Comparison of ENCODE assay signal across 8 mouse cellular contexts in the genomic region with DNA sequence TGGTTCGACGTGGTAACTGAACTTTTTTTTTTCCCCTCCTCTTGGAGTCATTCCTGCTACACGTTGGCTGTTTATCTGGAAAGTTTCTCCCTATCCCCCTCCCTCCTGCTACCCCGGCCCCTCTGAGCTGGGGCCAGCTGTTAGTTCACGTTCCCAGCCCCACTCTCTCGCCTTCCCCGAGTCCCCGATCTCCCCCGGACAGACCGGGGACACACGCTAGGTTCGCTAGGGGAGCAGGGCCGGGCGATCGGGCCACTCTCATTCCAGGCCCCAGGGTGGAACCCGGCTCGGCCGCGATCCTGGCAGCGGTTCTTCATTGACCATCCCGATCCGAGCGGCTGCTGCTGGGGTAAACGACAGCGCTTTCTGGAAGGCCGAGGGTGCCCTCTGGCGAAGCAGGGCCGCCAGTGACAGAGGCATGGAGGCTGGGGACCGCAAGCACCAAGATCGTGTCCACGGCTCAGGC. TPM values are rescaled to one million over a fixed set of nuclear protein-coding genes. Genes with fewer than 3 reads are reported as not detected.
DNase-seq lines count a peak whose midpoint lies in the region; ATAC-seq and TF ChIP-seq lines count a peak whose summit lies in the region.

No protein-coding gene starts in this region.

- intact Hi-C loops in heart, adult 2 months (cut with DNase I), result loop anchor here (1.0 to 5.0 kb wide), 6 partner anchors 30 to 332 kb away; a partner anchor contains a TSS

- TF ChIP-seq POLR2A in heart, adult 2 months (IDR thresholded peaks at IDR 0.05; ENCODE audit: insufficient read depth, low read depth, low read length), result no peak
- TF ChIP-seq POLR2A in kidney, adult 2 months (IDR thresholded peaks at IDR 0.05; ENCODE audit: low read depth, low read length), result no peak

- peak overlapping the region; percentile 96 for H3K27ac ChIP-seq in embryonic facial prominence, embryonic 10.5 days (replicated peaks)
- peak overlapping the region; percentile 96 for H3K27ac ChIP-seq in heart, adult 2 months
- H3K27ac ChIP-seq in kidney, adult 2 months (ENCODE audit: insufficient read depth, low read depth, low read length), result peak overlapping the region; percentile 25; the same call in 1 of the 2 replicates
- H3K27ac ChIP-seq in limb, embryonic 12.5 days, result peak overlapping the region; percentile 99
- peak overlapping the region; percentile 69; the same call in 1 of the 2 replicates for H3K27ac ChIP-seq in midbrain, embryonic 14.5 days (replicated peaks; ENCODE audit: low read depth, low read length)

- peaks cover 6% of the 10 kb centered on the region for H3K4me1 ChIP-seq in erythroblast, embryonic 14.5 days (ENCODE audit: control insufficient read depth)
- peaks cover 46% of the 10 kb centered on the region for H3K4me1 ChIP-seq in embryonic facial prominence, embryonic 10.5 days
- H3K4me1 ChIP-seq in heart, adult 2 months (ENCODE audit: control insufficient read depth, insufficient read depth, low read length), result peaks cover 5% of the 10 kb centered on the region
- peaks cover 7% of the 10 kb centered on the region; the same call in 1 of the 2 replicates for H3K4me1 ChIP-seq in kidney, adult 2 months (ENCODE audit: control insufficient read depth, insufficient read depth, low read length)
- H3K4me1 ChIP-seq in limb, embryonic 12.5 days (replicated peaks), result peaks cover 44% of the 10 kb centered on the region
- peaks cover 28% of the 10 kb centered on the region for H3K4me1 ChIP-seq in midbrain, embryonic 14.5 days (ENCODE audit: control insufficient read depth, insufficient read depth, low read length)

- H3K9me3 ChIP-seq in erythroblast, embryonic 14.5 days (ENCODE audit: control insufficient read depth, low read length), result no peaks in the 10 kb centered on the region
- H3K9me3 ChIP-seq in embryonic facial prominence, embryonic 10.5 days, result no peaks in the 10 kb centered on the region
- H3K9me3 ChIP-seq in limb, embryonic 12.5 days, result no peaks in the 10 kb centered on the region
- no peaks in the 10 kb centered on the region for H3K9me3 ChIP-seq in midbrain, embryonic 14.5 days (ENCODE audit: control insufficient read depth, low read length)

- H3K4me3 ChIP-seq in erythroblast, embryonic 14.5 days (replicated peaks), result peak overlapping the region; percentile 59
- peak overlapping the region; percentile 71 for H3K4me3 ChIP-seq in embryonic facial prominence, embryonic 10.5 days
- H3K4me3 ChIP-seq in heart, adult 2 months, result peak overlapping the region; percentile 54
- H3K4me3 ChIP-seq in kidney, adult 2 months (ENCODE audit: insufficient read depth, low read depth, low read length), result peak overlapping the region; percentile 54
- peak overlapping the region; percentile 55 for H3K4me3 ChIP-seq in limb, embryonic 12.5 days (replicated peaks)
- H3K4me3 ChIP-seq in midbrain, embryonic 14.5 days (replicated peaks; ENCODE audit: low read depth, low read length), result peak overlapping the region; percentile 49

- TF ChIP-seq EP300 in heart, adult 2 months (IDR thresholded peaks at IDR 0.05; ENCODE audit: insufficient read depth, low read depth, low read length), result peak; percentile 92

- under 1% methylated on average over 31 of the region's 31 CpGs for WGBS in embryonic facial prominence, embryonic 10.5 days
- under 1% methylated on average over 31 of the region's 31 CpGs for WGBS in heart, adult 2 months
- WGBS in kidney, adult 2 months, result under 1% methylated on average over 31 of the region's 31 CpGs
- WGBS in limb, embryonic 12.5 days, result under 1% methylated on average over 31 of the region's 31 CpGs
- under 1% methylated on average over 31 of the region's 31 CpGs for WGBS in midbrain, embryonic 14.5 days

- no peaks in the 10 kb centered on the region for H3K36me3 ChIP-seq in erythroblast, embryonic 14.5 days (ENCODE audit: control insufficient read depth)
- H3K36me3 ChIP-seq in embryonic facial prominence, embryonic 10.5 days (replicated peaks), result no peaks in the 10 kb centered on the region; the same call in 1 of the 2 replicates
- H3K36me3 ChIP-seq in heart, adult 2 months (ENCODE audit: control insufficient read depth, insufficient read depth, low read length), result no peaks in the 10 kb centered on the region
- H3K36me3 ChIP-seq in kidney, adult 2 months (ENCODE audit: control insufficient read depth, insufficient read depth, low read length), result no peaks in the 10 kb centered on the region
- H3K36me3 ChIP-seq in limb, embryonic 12.5 days, result peaks cover 9% of the 10 kb centered on the region; the same call in 1 of the 2 replicates
- no peaks in the 10 kb centered on the region for H3K36me3 ChIP-seq in midbrain, embryonic 14.5 days (ENCODE audit: control insufficient read depth, insufficient read depth, low read length)

- TF ChIP-seq CTCF in heart, adult 2 months (IDR thresholded peaks at IDR 0.05), result peak; percentile 99; the same call in 1 of the 2 replicates
- TF ChIP-seq CTCF in kidney, adult 2 months (conservative IDR thresholded peaks at IDR 0.05; ENCODE audit: insufficient read depth, insufficient read length, low read depth, low read length), result peak; percentile 93

- peak overlapping the region; percentile 93 for H3K9ac ChIP-seq in heart, adult 2 months (ENCODE audit: low read depth, low read length)
- H3K9ac ChIP-seq in limb, embryonic 12.5 days (replicated peaks), result peak overlapping the region; percentile 81
- H3K9ac ChIP-seq in midbrain, embryonic 14.5 days (replicated peaks; ENCODE audit: low read length), result peak overlapping the region; percentile 55

- H3K4me2 ChIP-seq in limb, embryonic 12.5 days, result peak overlapping the region; percentile 90
- H3K4me2 ChIP-seq in midbrain, embryonic 14.5 days (ENCODE audit: low read length), result peak overlapping the region; percentile 91

- ATAC-seq in erythroblast, adult 5-6 weeks (replicated peaks; ENCODE audit: low FRiP score, poor library complexity, severe bottlenecking), result no peak
- peak; percentile 74 for ATAC-seq in limb, embryonic 12.5 days (ENCODE audit: insufficient number of reproducible peaks, insufficient read depth, low FRiP score, low TSS enrichment, low read depth)
- ATAC-seq in midbrain, embryonic 14.5 days (ENCODE audit: low FRiP score, low TSS enrichment), result peak; percentile 80

- H3K27me3 ChIP-seq in erythroblast, embryonic 14.5 days (ENCODE audit: control insufficient read depth), result peaks cover 82% of the 10 kb centered on the region
- H3K27me3 ChIP-seq in embryonic facial prominence, embryonic 10.5 days (replicated peaks; ENCODE audit: low read depth, poor library complexity, severe bottlenecking), result peaks cover 47% of the 10 kb centered on the region
- no peaks in the 10 kb centered on the region for H3K27me3 ChIP-seq in heart, adult 2 months (ENCODE audit: control insufficient read depth, insufficient read depth, low read length)
- H3K27me3 ChIP-seq in kidney, adult 2 months (replicated peaks; ENCODE audit: control insufficient read depth, insufficient read depth, low read length), result no peaks in the 10 kb centered on the region
- H3K27me3 ChIP-seq in limb, embryonic 12.5 days, result no peaks in the 10 kb centered on the region
- H3K27me3 ChIP-seq in midbrain, embryonic 14.5 days (ENCODE audit: control insufficient read depth, insufficient read depth, low read length), result peaks cover 14% of the 10 kb centered on the region; the same call in 1 of the 2 replicates

- H3K79me2 ChIP-seq in heart, adult 2 months (replicated peaks; ENCODE audit: control insufficient read depth, insufficient read depth, low read length), result no peaks in the 10 kb centered on the region

- DNase-seq in embryonic facial prominence, embryonic 10.5 days (ENCODE audit: low spot score), result peak; percentile 93
- DNase-seq in heart, adult 2 months, result peak; percentile 94 to 96
- DNase-seq in kidney, adult 2 months, result peak; percentile 95
- peak; percentile 94 for DNase-seq in midbrain, embryonic 14.5 days
- DNase-seq in spleen, adult 12 weeks (ENCODE audit: low spot score), result peak; percentile 69

RNA-seq across cellular contexts. Expression of a gene that starts 0.4 kb away (rescaled TPM):
- polyA plus RNA-seq in erythroblast, embryonic 14.5 days (2012), result not detected in 2 replicates
- total RNA-seq in erythroblast, adult 5-6 weeks (2015; ENCODE audit: low replicate concordance), result not detected in 2 replicates
- not detected in 2 replicates for total RNA-seq in erythroblast, adult 5-6 weeks (2017; ENCODE audit: low replicate concordance)
- polyA plus RNA-seq in embryonic facial prominence, embryonic 10.5 days (2016; fragmentation: Nextera tagmentation; extraction: Ambion mirVana), result 10.7 and 14.4 TPM in 2 replicates
- 10 to 100 TPM; 15.2 to 15.4 TPM for total RNA-seq in heart, adult 2 months (2021)
- polyA plus RNA-seq in heart, adult 2 months (2012; rRNA removed), result 14.8 and 18.6 TPM in 2 replicates
- 2.6 and 3.3 TPM in 2 replicates for polyA plus RNA-seq in kidney, adult 2 months (2012; rRNA removed)
- 33.4 and 40.0 TPM in 2 replicates for polyA plus RNA-seq in limb, embryonic 12.5 days (2016; fragmentation: Nextera tagmentation; extraction: Ambion mirVana)
- polyA plus RNA-seq in midbrain, embryonic 14.5 days (2014; fragmentation: Nextera tagmentation; extraction: Ambion mirVana), result 1.3 and 2.1 TPM in 2 replicates

RNA-seq across cellular contexts. Expression of a gene that starts 3.1 kb away (rescaled TPM):
- polyA plus RNA-seq in erythroblast, embryonic 14.5 days (2012), result not detected in 2 replicates
- total RNA-seq in erythroblast, adult 5-6 weeks (2015; ENCODE audit: low replicate concordance), result not detected in 2 replicates
- total RNA-seq in erythroblast, adult 5-6 weeks (2017; ENCODE audit: low replicate concordance), result not detected in 2 replicates
- polyA plus RNA-seq in embryonic facial prominence, embryonic 10.5 days (2016; fragmentation: Nextera tagmentation; extraction: Ambion mirVana), result 62.4 and 64.8 TPM in 2 replicates
- total RNA-seq in heart, adult 2 months (2021), result 10 to 100 TPM; 21.6 to 26.1 TPM
- polyA plus RNA-seq in heart, adult 2 months (2012; rRNA removed), result 31.9 and 39.2 TPM in 2 replicates
- 21.9 and 27.3 TPM in 2 replicates for polyA plus RNA-seq in kidney, adult 2 months (2012; rRNA removed)
- 80.5 and 84.1 TPM in 2 replicates for polyA plus RNA-seq in limb, embryonic 12.5 days (2016; fragmentation: Nextera tagmentation; extraction: Ambion mirVana)
- 51.6 and 57.5 TPM in 2 replicates for polyA plus RNA-seq in midbrain, embryonic 14.5 days (2014; fragmentation: Nextera tagmentation; extraction: Ambion mirVana)

Comparison
In these comparisons a context has a peak if more than half of its experiments do, and no peak if none do; other contexts are left out.
1. H3K27ac ChIP-seq: peak in every context shown above with its lines; median percentile 99 in limb, embryonic 12.5 days; 96 in embryonic facial prominence, embryonic 10.5 days; 96 in heart, adult 2 months; 69 in midbrain, embryonic 14.5 days; 25 in kidney, adult 2 months.
2. RNA of a gene that starts 3.1 kb away (polyA plus RNA-seq): 80.5 to 84.1 TPM in limb, embryonic 12.5 days, 62.4 to 64.8 TPM in embryonic facial prominence, embryonic 10.5 days, 51.6 to 57.5 TPM in midbrain, embryonic 14.5 days, 31.9 to 39.2 TPM in heart, adult 2 months and 21.9 to 27.3 TPM in kidney, adult 2 months; not detected in erythroblast, embryonic 14.5 days; every median in the first group is over 10 times any median in the second.
3. Peak in every context shown above with its lines, with median percentiles within 50 percentile points of each other: H3K4me3 ChIP-seq, DNase-seq and H3K9ac ChIP-seq.